Mouse (Mus musculus): ENCODE data around the gene Kpnb1.

- no peak for TF ChIP-seq CTCF (IDR thresholded peaks at IDR 0.05; ENCODE audit: extremely low read depth, insufficient read depth, insufficient read length, insufficient replicate concordance)
- TF ChIP-seq POLR2A (IDR thresholded peaks at IDR 0.05; ENCODE audit: low read depth, low read length), result no peak
Observed at GRCm38 (mm10) chr11:97124266-97125036, 63.2 kb downstream of the Kpnb1 start.
